Mouse (Mus musculus) limb, embryonic 13.5 days (tissue): ENCODE measurements at regions not wholly inside any gene's neighbourhood (a gene's known extent, or its start where the extent isn't known, plus 50 kb on each side); places are given as distances from the start of the nearest gene placed in this dataset.

Source experiments
- ATAC-seq: fragments of 200-750 bp; cut with Nextera tagmentation; 2 replicates; pipeline ENCODE4 v1.8.0; 2017; ENCODE audit warnings: low read depth, moderate number of reproducible peaks, moderate TSS enrichment; ENCODE audit not compliant: low FRiP score
- H3K27ac ChIP-seq: fragments of 300-500 bp; sonication (generic); 2 replicates; pipeline ENCODE4 v1.5.1; 2015; ENCODE audit warnings: inconsistent platforms, mild to moderate bottlenecking, moderate library complexity
- H3K27me3 ChIP-seq: fragments of 300-500 bp; sonication (generic); 2 replicates; pipeline ENCODE4 v1.6.1; 2015; ENCODE audit warnings: mild to moderate bottlenecking, inconsistent platforms
- H3K36me3 ChIP-seq: fragments of 300-500 bp; sonication (generic); 2 replicates; pipeline ENCODE4 v1.6.1; 2015; ENCODE audit warnings: inconsistent platforms, mild to moderate bottlenecking, moderate library complexity
- H3K4me1 ChIP-seq: fragments of 300-500 bp; sonication (generic); 2 replicates; pipeline ENCODE4 v1.6.1; 2015; ENCODE audit warnings: inconsistent platforms
- H3K4me2 ChIP-seq: fragments of 300-500 bp; sonication (generic); replicated peaks from 2 replicates; pipeline ENCODE4 v1.6.1; 2015; ENCODE audit warnings: inconsistent platforms, mild to moderate bottlenecking, moderate library complexity
- H3K4me3 ChIP-seq: fragments of 300-500 bp; sonication (generic); 2 replicates; pipeline ENCODE4 v1.5.1; 2015; ENCODE audit warnings: moderate library complexity, mild to moderate bottlenecking, inconsistent platforms
- H3K9ac ChIP-seq: fragments of 300-500 bp; sonication (generic); 2 replicates; pipeline ENCODE4 v1.6.1; 2015; ENCODE audit warnings: mild to moderate bottlenecking, inconsistent platforms
- H3K9me3 ChIP-seq: fragments of 300-500 bp; sonication (generic); 2 replicates; pipeline ENCODE4 v1.6.1; 2016; ENCODE audit warnings: inconsistent platforms
- WGBS: fragments of 180-500 bp; shearing (Covaris S2); methylation state at CpG from one replicate; pipeline ENCODE4 v1.1.7; 2015; 5-methylcytosine and 5-hydroxymethylcytosine counted together

DNA sequence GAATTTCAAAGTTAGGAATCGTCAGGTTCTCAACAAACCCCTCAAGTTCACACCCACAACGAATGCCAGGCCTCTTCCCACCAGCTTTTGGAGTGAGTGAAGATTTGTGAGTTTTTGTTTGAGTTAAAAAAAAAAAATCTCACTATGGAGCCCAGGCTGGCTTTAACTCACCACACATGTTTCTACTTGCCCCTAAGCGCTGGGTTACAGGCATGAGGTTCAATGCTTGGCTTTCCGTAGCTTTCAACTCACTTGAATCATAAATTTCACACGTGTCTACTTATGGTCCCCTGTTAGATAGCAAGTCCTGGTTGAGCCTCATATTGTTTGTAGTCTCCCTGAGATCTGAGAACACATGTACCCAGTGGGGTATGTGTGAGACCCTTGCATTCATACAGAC, 122.8 kb upstream of the Efna5 start:
- Histone ChIP-seq H3K27ac (no peak overlapping the region), H3K9me3 (no peaks in the 10 kb centered on the region), H3K4me3 (no peak overlapping the region), H3K4me1 (peaks cover 22% of the 10 kb centered on the region), H3K27me3 (no peaks in the 10 kb centered on the region), H3K9ac (no peak overlapping the region), H3K4me2 (no peak overlapping the region), H3K36me3 (no peaks in the 10 kb centered on the region)
- 22% methylated on average over 5 of the region's 5 CpGs for WGBS
- no peak for ATAC-seq

DNA sequence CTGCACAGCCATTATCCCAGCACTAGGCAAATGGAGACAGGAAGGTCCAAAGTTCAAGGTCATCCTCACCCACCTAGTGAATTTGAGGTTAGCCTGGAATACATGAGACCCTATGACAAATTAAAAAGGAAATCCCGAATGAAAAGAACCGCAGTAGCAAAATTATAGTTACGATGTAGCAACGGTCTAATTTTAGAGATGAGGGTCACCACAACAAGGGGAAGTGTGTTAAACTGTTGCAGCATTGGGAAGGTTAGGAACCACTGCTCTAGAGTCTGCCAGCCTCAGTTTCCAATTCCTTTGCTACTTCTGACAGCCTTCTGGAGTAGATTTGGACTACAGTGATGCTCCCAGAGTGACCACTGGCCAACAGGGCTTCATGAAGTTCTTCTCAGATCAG, 121.6 kb upstream of the Efna5 start:
- H3K4me3 ChIP-seq, result no peak overlapping the region
- no peaks in the 10 kb centered on the region for H3K9me3 ChIP-seq
- H3K27ac ChIP-seq, result no peak overlapping the region
- no peak overlapping the region for H3K9ac ChIP-seq
- H3K27me3 ChIP-seq, result no peaks in the 10 kb centered on the region
- H3K36me3 ChIP-seq, result no peaks in the 10 kb centered on the region
- H3K4me1 ChIP-seq, result peaks cover 11% of the 10 kb centered on the region; the same call in 1 of the 2 replicates
- H3K4me2 ChIP-seq, result no peak overlapping the region
- WGBS, result 92% methylated on average over 4 of the region's 4 CpGs
- ATAC-seq, result no peak

DNA sequence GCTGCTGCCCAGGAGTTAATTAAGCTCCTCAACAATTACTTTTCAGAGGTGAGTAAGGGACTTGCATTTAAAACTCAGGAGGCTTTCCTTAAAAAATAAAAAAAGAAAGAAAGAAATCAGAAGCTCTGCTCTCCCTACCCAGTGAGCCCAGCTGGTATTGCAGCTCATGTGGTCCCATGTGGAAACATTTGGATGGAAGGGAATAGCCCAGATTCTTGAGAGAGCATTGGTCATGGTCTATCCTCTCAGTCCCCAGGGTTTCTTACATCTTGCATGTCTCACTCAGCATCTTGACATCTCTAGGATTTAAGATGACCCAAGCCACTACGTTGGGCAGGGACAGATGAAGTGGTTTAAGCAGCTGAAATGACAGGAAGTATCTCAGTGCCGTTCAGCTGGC, 120.8 kb upstream of the Efna5 start:
- no peak overlapping the region for H3K9ac ChIP-seq
- WGBS, result 55% methylated on average over 2 of the region's 2 CpGs
- no peak overlapping the region for H3K4me2 ChIP-seq
- no peaks in the 10 kb centered on the region for H3K9me3 ChIP-seq
- no peaks in the 10 kb centered on the region for H3K27me3 ChIP-seq
- no peak for ATAC-seq
- H3K4me1 ChIP-seq, result peaks cover 7% of the 10 kb centered on the region; the same call in 1 of the 2 replicates
- H3K4me3 ChIP-seq, result no peak overlapping the region
- no peaks in the 10 kb centered on the region for H3K36me3 ChIP-seq
- no peak overlapping the region for H3K27ac ChIP-seq

DNA sequence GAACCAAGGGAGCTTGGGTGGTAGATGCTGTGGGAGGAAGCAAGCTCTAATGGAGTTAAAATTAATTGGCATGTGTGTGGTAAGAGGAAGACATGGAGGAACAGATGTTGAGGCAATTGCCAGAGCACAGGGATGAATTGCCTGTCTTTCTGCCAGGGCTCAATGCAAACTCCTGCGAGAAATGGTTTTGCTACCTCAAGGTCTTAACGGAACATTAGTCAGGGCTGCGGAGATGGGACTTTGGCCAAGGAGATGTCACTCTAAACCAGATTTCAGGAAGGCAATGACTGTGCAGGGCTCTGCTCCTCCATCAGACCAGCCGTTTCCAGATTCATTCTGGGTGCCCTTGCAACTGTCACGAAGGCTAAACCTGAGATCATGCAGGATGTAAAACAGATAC, 116.6 kb upstream of the Efna5 start:
- ATAC-seq, result no peak
- Histone ChIP-seq H3K27ac (no peak overlapping the region), H3K36me3 (no peaks in the 10 kb centered on the region), H3K4me2 (no peak overlapping the region), H3K4me1 (no peaks in the 10 kb centered on the region), H3K9me3 (no peaks in the 10 kb centered on the region), H3K4me3 (no peak overlapping the region), H3K9ac (no peak overlapping the region), H3K27me3 (no peaks in the 10 kb centered on the region)
- WGBS, result 72% methylated on average over 5 of the region's 5 CpGs

DNA sequence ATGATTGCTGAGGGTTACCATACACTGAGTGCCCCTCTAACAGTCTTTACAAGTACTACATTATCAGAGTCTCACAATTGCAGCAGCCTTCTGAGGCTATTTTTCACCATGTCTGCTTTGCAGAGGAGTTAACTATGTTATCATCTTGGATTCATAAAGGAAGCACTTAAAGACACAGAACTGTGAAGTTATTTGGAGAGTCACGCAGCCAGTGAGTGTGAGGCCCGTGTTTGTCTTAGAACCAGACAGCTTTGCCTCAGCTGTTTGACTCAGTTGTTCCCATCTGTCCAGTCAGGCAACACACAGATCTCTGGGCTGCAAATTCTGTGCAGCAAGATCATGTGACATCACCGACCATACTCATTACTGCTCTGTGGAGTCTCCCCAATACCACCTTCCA, 114.2 kb upstream of the Efna5 start:
- ATAC-seq, result no peak
- Histone ChIP-seq H3K4me1 (no peaks in the 10 kb centered on the region), H3K36me3 (no peaks in the 10 kb centered on the region), H3K4me2 (no peak overlapping the region), H3K4me3 (no peak overlapping the region), H3K9me3 (no peaks in the 10 kb centered on the region), H3K9ac (no peak overlapping the region), H3K27ac (no peak overlapping the region), H3K27me3 (no peaks in the 10 kb centered on the region)
- WGBS, result 71% methylated on average over 3 of the region's 3 CpGs

DNA sequence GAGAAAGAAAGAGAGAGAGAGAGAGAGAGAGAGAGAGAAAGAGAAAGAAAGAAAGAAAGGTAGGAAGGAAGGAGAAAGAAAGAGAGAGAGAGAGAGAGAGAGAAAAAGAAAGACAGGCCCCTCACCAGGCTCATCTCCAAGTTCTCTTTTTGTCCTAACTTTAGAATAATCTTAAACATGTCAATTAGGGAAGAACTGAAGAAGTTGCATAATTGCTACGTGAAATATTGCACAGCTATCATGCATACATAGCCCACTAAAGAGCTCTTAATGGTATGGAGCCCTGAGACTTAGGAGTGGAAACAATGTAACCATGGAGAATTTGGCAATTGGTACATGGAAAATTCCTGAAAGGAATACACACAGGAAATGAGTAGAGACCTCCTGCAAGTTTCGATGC, 111.9 kb upstream of the Efna5 start:
- no peaks in the 10 kb centered on the region for H3K4me1 ChIP-seq
- WGBS, result 84% methylated on average over 2 of the region's 2 CpGs
- H3K4me2 ChIP-seq, result no peak overlapping the region
- H3K9ac ChIP-seq, result no peak overlapping the region
- H3K9me3 ChIP-seq, result no peaks in the 10 kb centered on the region
- ATAC-seq, result no peak
- H3K4me3 ChIP-seq, result no peak overlapping the region
- H3K27me3 ChIP-seq, result no peaks in the 10 kb centered on the region
- no peak overlapping the region for H3K27ac ChIP-seq
- no peaks in the 10 kb centered on the region for H3K36me3 ChIP-seq

DNA sequence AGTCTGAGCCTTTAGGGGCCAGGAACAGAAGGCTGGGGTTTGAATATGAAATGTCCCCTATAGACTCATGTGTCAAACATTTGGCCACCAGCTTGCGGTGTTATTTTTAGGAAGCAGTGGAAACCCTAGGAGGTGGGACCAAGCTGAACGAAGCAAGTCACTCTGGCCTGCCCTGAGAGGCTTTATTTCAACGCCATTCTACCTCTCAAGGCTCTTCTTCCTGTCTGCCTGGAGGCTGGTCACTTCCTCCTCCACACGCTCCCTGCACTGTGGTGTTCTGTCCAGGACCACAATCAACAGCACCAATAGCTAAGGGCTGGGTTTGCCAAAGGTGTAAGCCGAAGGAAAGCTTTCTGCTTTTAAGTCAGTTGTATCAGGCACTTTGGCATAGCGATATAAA, 105.2 kb upstream of the Efna5 start:
- Histone ChIP-seq H3K27ac (no peak overlapping the region), H3K4me1 (no peaks in the 10 kb centered on the region), H3K4me3 (no peak overlapping the region), H3K36me3 (no peaks in the 10 kb centered on the region), H3K4me2 (no peak overlapping the region), H3K27me3 (no peaks in the 10 kb centered on the region), H3K9ac (no peak overlapping the region), H3K9me3 (peaks cover 3% of the 10 kb centered on the region; the same call in 1 of the 2 replicates)
- 67% methylated on average over 6 of the region's 6 CpGs for WGBS
- ATAC-seq, result no peak

DNA sequence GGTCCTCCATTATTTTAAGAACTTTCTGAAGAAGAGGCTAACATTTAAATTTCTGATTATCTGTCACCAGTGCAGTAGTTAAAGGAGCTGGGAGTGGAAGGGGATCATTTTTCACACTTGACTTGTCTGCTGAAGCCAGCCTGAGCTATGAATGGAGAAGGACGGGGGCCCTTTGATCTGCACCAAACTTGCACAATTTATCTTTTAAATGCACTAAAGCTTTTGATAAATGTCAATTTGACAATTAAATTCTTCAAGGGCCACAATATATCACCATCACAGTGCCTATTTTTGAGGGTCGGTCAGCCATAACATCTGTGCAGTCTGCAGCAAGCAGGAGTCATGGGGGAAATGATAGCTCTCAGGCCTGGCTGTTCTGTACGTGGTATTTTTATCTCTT, 99.2 kb upstream of the Efna5 start:
- no peak for ATAC-seq

DNA sequence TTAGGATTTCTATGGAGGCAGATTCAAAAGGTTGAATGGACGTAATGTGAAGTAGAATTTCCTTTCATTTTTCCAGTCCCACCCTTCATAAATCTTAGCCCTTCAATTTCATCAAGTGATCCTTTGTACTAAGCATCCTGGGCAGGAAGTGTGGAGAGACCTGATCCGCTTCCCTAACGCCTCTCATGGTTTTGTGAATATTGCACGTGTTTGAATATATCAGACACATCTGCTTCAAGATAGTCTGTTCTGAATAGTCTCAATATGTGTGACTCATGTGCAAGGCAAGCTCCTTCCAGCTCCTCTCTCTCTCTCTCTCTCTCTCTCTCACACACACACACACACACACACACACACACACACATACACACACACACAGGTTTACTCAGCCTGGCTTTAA, 96.4 kb upstream of the Efna5 start:
- Histone ChIP-seq H3K36me3 (no peaks in the 10 kb centered on the region), H3K27me3 (no peaks in the 10 kb centered on the region), H3K4me3 (no peak overlapping the region), H3K27ac (no peak overlapping the region), H3K9me3 (peaks cover 8% of the 10 kb centered on the region; the same call in 1 of the 2 replicates), H3K9ac (no peak overlapping the region), H3K4me1 (peaks cover 9% of the 10 kb centered on the region), H3K4me2 (no peak overlapping the region)
- no peak for ATAC-seq
- 53% methylated on average over 4 of the region's 4 CpGs for WGBS

More for the DNA sequence above, 99.2 kb upstream of the Efna5 start:
- Histone ChIP-seq H3K27me3 (no peaks in the 10 kb centered on the region), H3K9me3 (peaks cover 3% of the 10 kb centered on the region; the same call in 1 of the 2 replicates), H3K36me3 (no peaks in the 10 kb centered on the region), H3K27ac (no peak overlapping the region), H3K4me3 (no peak overlapping the region), H3K9ac (no peak overlapping the region), H3K4me1 (peaks cover 7% of the 10 kb centered on the region), H3K4me2 (no peak overlapping the region)
- 37% methylated on average over 3 of the region's 3 CpGs for WGBS

DNA sequence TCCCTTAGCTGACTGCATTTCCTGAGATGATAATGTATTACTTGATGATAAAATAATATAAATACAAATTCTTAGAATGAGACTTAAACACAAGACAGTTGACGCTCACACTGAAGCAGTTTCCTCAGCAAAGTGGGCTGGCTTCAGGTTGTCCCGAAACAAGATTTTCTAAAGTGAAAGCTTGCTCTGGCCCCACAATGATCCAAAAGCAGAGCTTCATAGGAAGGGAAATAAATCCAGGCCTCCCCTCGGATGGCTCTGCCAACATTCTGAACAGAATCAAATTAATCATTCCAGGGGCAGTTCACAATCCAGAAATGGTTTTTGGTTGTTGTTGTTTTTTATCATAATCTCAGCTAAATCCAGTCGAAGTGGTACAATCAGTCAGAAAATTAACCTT, 96.0 kb upstream of the Efna5 start:
- Histone ChIP-seq H3K4me3 (no peak overlapping the region), H3K4me1 (peaks cover 9% of the 10 kb centered on the region), H3K27ac (no peak overlapping the region), H3K27me3 (no peaks in the 10 kb centered on the region), H3K9ac (no peak overlapping the region), H3K4me2 (no peak overlapping the region), H3K36me3 (no peaks in the 10 kb centered on the region), H3K9me3 (peaks cover 8% of the 10 kb centered on the region; the same call in 1 of the 2 replicates)
- 76% methylated on average over 4 of the region's 4 CpGs for WGBS
- ATAC-seq, result no peak

DNA sequence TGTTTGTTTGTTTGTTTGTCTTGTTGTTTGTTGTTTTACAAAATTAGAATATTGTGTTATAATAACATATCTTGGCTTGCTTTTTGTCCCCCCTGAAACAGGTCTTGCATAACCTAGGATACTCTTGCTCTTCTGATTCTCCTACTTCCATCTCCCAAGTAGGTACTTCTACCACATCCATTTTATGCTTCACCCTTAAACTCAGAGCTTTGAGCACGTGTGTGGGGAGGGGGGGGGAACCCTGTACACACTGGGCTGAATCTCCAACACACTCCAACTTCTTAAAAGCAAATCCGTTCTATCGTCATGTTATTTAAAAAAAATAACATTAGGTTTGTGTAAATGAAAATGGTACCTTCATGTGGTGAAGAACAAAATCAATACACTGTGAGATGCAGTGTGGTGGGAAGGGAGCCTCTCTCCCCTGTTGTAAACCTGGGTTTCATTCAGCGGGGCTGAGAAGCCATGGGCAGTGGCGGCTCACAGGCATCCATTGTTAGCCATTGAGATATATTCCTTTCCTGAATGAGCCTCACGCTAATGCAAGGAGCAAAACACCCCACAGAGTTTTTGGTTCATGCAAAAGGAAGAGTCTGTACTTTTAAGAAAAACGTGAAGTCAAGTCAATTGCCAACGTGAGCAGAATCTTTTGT, 93.6 kb upstream of the Efna5 start:
- ATAC-seq, result no peak
- no peak overlapping the region for H3K27ac ChIP-seq
- H3K36me3 ChIP-seq, result no peaks in the 10 kb centered on the region
- H3K4me3 ChIP-seq, result no peak overlapping the region
- peaks cover 13% of the 10 kb centered on the region; the same call in 1 of the 2 replicates for H3K9me3 ChIP-seq
- peaks cover 9% of the 10 kb centered on the region for H3K4me1 ChIP-seq
- H3K27me3 ChIP-seq, result no peaks in the 10 kb centered on the region
- WGBS, result 75% methylated on average over 8 of the region's 8 CpGs
- no peak overlapping the region for H3K4me2 ChIP-seq
- H3K9ac ChIP-seq, result no peak overlapping the region

DNA sequence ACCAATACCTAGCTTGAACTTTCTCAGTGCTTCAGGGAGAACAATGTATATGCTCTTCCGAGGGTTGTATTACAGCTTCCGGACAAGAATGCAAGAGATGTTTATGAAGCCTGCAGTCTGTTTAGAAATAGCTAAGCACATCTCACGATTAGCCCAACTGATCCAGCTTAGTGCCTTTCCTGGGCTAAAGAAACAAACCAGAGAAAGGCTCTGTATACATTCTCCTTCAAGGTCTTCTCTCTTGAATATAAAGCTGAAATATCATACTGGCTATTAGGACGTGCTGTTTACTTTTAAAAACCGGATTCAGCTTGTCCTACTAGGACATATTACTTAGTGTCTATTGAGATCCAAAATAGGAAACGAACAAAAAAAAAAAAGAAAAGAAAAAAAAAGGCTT, 87.9 kb upstream of the Efna5 start:
- Histone ChIP-seq H3K9ac (no peak overlapping the region), H3K36me3 (no peaks in the 10 kb centered on the region), H3K9me3 (peaks cover 13% of the 10 kb centered on the region; the same call in 1 of the 2 replicates), H3K4me3 (no peak overlapping the region), H3K4me1 (no peaks in the 10 kb centered on the region), H3K4me2 (no peak overlapping the region), H3K27ac (no peak overlapping the region), H3K27me3 (no peaks in the 10 kb centered on the region)
- 66% methylated on average over 6 of the region's 6 CpGs for WGBS
- ATAC-seq, result no peak

DNA sequence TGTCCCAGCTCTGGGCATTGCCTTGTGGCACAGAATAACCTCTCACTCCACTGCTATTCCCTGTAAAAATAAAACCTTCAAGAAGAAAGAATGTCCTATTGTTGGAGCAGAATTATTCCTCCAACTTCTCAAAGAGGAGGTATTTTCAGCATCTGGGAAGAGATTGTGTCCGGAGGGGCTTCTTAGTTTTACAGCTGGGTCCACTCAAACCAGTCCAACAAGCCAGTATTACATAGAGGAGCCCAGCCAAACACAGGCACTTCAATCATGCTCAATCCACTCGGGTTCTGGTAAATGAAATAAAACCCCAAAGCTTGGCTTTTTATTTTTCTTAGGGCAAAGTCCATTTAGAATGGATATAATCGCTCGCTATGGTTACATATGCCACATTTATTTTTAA, 82.7 kb upstream of the Efna5 start:
- ATAC-seq, result no peak
- Histone ChIP-seq H3K4me2 (no peak overlapping the region), H3K27ac (no peak overlapping the region), H3K27me3 (no peaks in the 10 kb centered on the region), H3K36me3 (no peaks in the 10 kb centered on the region), H3K9ac (no peak overlapping the region), H3K4me3 (no peak overlapping the region), H3K4me1 (peaks cover 22% of the 10 kb centered on the region), H3K9me3 (no peaks in the 10 kb centered on the region)
- WGBS, result 60% methylated on average over 4 of the region's 4 CpGs
